Mouse (Mus musculus) cortical plate, adult 2 months (tissue): ENCODE measurements around the gene Itga9.

ENCODE experiments used
- CTCF ChIP-seq: fragments of 200-500 bp; IDR thresholded peaks from 2 replicates; pipeline ENCODE4 v1.5.1; 2011; ENCODE audit warnings: mild to moderate bottlenecking, control low read depth, low read length; ENCODE audit not compliant: insufficient read depth; ENCODE audit errors: extremely low read depth
- POLR2A ChIP-seq: fragments of 200-500 bp; IDR thresholded peaks from 2 replicates; pipeline ENCODE4 v1.6.1; 2011; ENCODE audit warnings: mild to moderate bottlenecking, low read length, control low read depth; ENCODE audit not compliant: insufficient read depth; ENCODE audit errors: extremely low read depth

- TF ChIP-seq CTCF (no peak), POLR2A (peak; percentile 87)
Measured at GRCm38 (mm10) chr9:118925286-118926110, 319.0 kb downstream of the Itga9 start.
